ENCODE assay signal across 15 mouse cellular contexts in the genomic region with DNA sequence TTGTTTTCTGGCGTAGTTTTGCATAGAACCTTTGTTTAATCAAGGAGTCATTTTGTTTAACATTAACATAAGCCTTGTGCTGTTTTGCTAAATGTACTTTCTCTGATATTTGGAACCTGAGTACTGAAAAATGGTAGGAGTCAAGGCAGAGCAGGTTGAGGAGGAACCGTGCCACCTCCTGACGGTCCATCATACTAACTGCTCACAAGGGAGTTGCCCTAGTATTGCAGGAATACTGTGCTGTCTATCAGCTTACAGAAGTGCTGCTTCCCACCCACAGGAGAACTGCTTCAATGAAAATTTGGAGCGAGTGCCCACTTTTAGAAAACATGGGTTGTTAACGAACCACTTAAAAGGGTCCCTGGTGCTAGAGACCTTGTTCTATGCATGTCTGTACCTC.
"Had no signal": no experiment of that assay in that cellular context is flagged by ENCODE, and none has a peak within 500 bp of the region (broad histone marks: within the 10 kb centered on the region; RNA-seq: fewer than 3 reads in every experiment).

No protein-coding gene starts in this region.

- H3K4me2 ChIP-seq: neural tube, embryonic 15.5 days; stomach, embryonic 15.5 days had no signal

- H3K36me3 ChIP-seq: neural tube, embryonic 15.5 days; stomach, embryonic 15.5 days had no signal

- H3K9ac ChIP-seq: neural tube, embryonic 15.5 days; stomach, embryonic 15.5 days had no signal

- H3K9me3 ChIP-seq: neural tube, embryonic 15.5 days; stomach, embryonic 15.5 days had no signal

- H3K4me3 ChIP-seq: neural tube, embryonic 15.5 days; stomach, embryonic 15.5 days had no signal

- DNase-seq: retina, postnatal 1 day; right cerebral cortex, adult 18-20 months; right cerebral cortex, postnatal 14 days; right cerebral cortex, postnatal 25 days; right cerebral cortex, postnatal 4 days; spleen, adult 18-20 months; thymus, adult 18-20 months; thymus, adult 2 months; thymus, postnatal 14 days; thymus, postnatal 25 days; thymus, postnatal 36 days; thymus, postnatal 4 days had no signal

- H3K27me3 ChIP-seq: neural tube, embryonic 15.5 days; stomach, embryonic 15.5 days had no signal

- H3K4me1 ChIP-seq: neural tube, embryonic 15.5 days; stomach, embryonic 15.5 days had no signal

- H3K27ac ChIP-seq: neural tube, embryonic 15.5 days; stomach, embryonic 15.5 days; stomach, postnatal 0 days had no signal
